ENCODE assay signal across 22 mouse cellular contexts in genomic region chr10:11233208-11233607, GRCm38 (mm10).
"Had no signal": no experiment of that assay in that cellular context is flagged by ENCODE, and none has a peak within 500 bp of the region (broad histone marks: within the 10 kb centered on the region; RNA-seq: fewer than 3 reads in every experiment).

No protein-coding gene starts in this region.

- H3K36me3 ChIP-seq: limb, embryonic 10.5 days; limb, embryonic 13.5 days; liver, embryonic 12.5 days; liver, embryonic 15.5 days; midbrain, embryonic 10.5 days; midbrain, embryonic 13.5 days; neural tube, embryonic 13.5 days; stomach, embryonic 15.5 days had no signal

- H3K27me3 ChIP-seq: limb, embryonic 13.5 days; liver, embryonic 12.5 days; liver, embryonic 15.5 days; megakaryocyte, embryonic 14.5 days; midbrain, embryonic 13.5 days; neural tube, embryonic 13.5 days; stomach, embryonic 15.5 days had no signal

- DNase-seq: kidney, adult 2 months; kidney, postnatal 25 days; layer of hippocampus, adult 9-11 months; liver; lung, embryonic 14.5 days; retina, postnatal 1 day; right cerebral cortex, postnatal 25 days; spleen, adult 18-20 months; thymus, postnatal 25 days had no signal

- H3K27ac ChIP-seq: kidney, postnatal 0 days; layer of hippocampus, adult 2 months; limb, embryonic 10.5 days; limb, embryonic 13.5 days; liver, embryonic 12.5 days; liver, embryonic 15.5 days; midbrain, embryonic 10.5 days; midbrain, embryonic 13.5 days; neural tube, embryonic 13.5 days; stomach, embryonic 15.5 days had no signal

- H3K4me1 ChIP-seq: limb, embryonic 10.5 days; limb, embryonic 13.5 days; liver, embryonic 12.5 days; liver, embryonic 15.5 days; midbrain, embryonic 13.5 days; neural tube, embryonic 13.5 days; stomach, embryonic 15.5 days had no signal

- H3K9ac ChIP-seq: limb, embryonic 13.5 days; liver, embryonic 12.5 days; liver, embryonic 15.5 days; lung, embryonic 14.5 days; midbrain, embryonic 13.5 days; neural tube, embryonic 13.5 days; stomach, embryonic 15.5 days had no signal

- H3K4me2 ChIP-seq: limb, embryonic 13.5 days; liver, embryonic 12.5 days; liver, embryonic 15.5 days; lung, embryonic 14.5 days; midbrain, embryonic 13.5 days; neural tube, embryonic 13.5 days; stomach, embryonic 15.5 days had no signal

- H3K9me3 ChIP-seq: limb, embryonic 10.5 days; limb, embryonic 13.5 days; liver, embryonic 12.5 days; liver, embryonic 15.5 days; megakaryocyte, embryonic 14.5 days; midbrain, embryonic 10.5 days; midbrain, embryonic 13.5 days; neural tube, embryonic 13.5 days; stomach, embryonic 15.5 days had no signal

- ATAC-seq: liver, embryonic 12.5 days; midbrain, embryonic 13.5 days; midbrain, embryonic 16.5 days had no signal

- H3K4me3 ChIP-seq: layer of hippocampus, adult 2 months; limb, embryonic 10.5 days; limb, embryonic 13.5 days; liver, embryonic 12.5 days; liver, embryonic 15.5 days; megakaryocyte, embryonic 14.5 days; midbrain, embryonic 10.5 days; midbrain, embryonic 13.5 days; myocyte; neural tube, embryonic 13.5 days; stomach, embryonic 15.5 days had no signal
